ENCODE assay signal across 21 mouse cellular contexts in the genomic region with DNA sequence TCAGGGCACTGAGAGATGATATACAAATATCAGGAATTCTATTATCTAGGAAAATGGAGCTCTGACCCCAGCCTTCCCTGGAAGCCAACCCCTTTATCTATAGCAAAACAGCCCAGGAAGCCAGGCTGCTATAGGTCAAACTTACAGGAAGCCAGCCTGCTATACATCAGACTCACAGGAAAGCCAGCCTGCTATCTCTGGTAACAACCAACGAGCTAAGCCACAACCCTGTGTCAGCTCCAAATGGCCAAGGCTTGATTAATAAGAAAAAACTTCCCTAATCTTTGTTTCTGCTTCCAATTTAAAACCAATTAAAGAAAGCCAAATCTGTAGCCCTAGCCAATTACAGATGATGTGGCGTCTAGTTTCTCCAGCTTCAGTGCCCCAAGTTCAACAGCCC.
DNase-seq lines count a peak whose midpoint lies in the region; ATAC-seq lines count a peak whose summit lies in the region.
"Had no signal": no experiment of that assay in that cellular context is flagged by ENCODE, and none has a peak within 500 bp of the region (broad histone marks: within the 10 kb centered on the region; RNA-seq: fewer than 3 reads in every experiment).

No protein-coding gene starts in this region.

- no peaks in the 10 kb centered on the region for H3K9me3 ChIP-seq in embryonic facial prominence, embryonic 11.5 days (replicated peaks; ENCODE audit: control insufficient read depth, low read length)
- no peaks in the 10 kb centered on the region for H3K9me3 ChIP-seq in embryonic facial prominence, embryonic 10.5 days
- no peaks in the 10 kb centered on the region for H3K9me3 ChIP-seq in midbrain, embryonic 11.5 days (ENCODE audit: control insufficient read depth, low read length)
- 0 out of 2 replicates have a peak, but pooled peaks cover 4% of the 10 kb centered on the region for H3K9me3 ChIP-seq in midbrain, embryonic 13.5 days
- H3K9me3 ChIP-seq in liver, embryonic 12.5 days (replicated peaks) = no peaks in the 10 kb centered on the region
- H3K9me3 ChIP-seq in forebrain, embryonic 14.5 days (replicated peaks; ENCODE audit: control insufficient read depth, low read length) = no peaks in the 10 kb centered on the region
- H3K9me3 ChIP-seq: forebrain, embryonic 10.5 days had no signal

- H3K27me3 ChIP-seq in embryonic facial prominence, embryonic 11.5 days (ENCODE audit: control insufficient read depth, insufficient read depth, low read length) = no peaks in the 10 kb centered on the region
- H3K27me3 ChIP-seq in embryonic facial prominence, embryonic 10.5 days (replicated peaks; ENCODE audit: low read depth, poor library complexity, severe bottlenecking) = no peaks in the 10 kb centered on the region
- no peaks in the 10 kb centered on the region for H3K27me3 ChIP-seq in midbrain, embryonic 11.5 days (ENCODE audit: control insufficient read depth, insufficient read depth, low read length)
- H3K27me3 ChIP-seq in midbrain, embryonic 13.5 days = no peaks in the 10 kb centered on the region
- no peaks in the 10 kb centered on the region for H3K27me3 ChIP-seq in liver, embryonic 12.5 days (replicated peaks)
- no peaks in the 10 kb centered on the region for H3K27me3 ChIP-seq in forebrain, embryonic 14.5 days (replicated peaks; ENCODE audit: control insufficient read depth, insufficient read depth, low read length)
- H3K27me3 ChIP-seq: Patski had no signal

- H3K9ac ChIP-seq in embryonic facial prominence, embryonic 11.5 days (replicated peaks; ENCODE audit: low read length) = no peak overlapping the region
- H3K9ac ChIP-seq in midbrain, embryonic 11.5 days (ENCODE audit: low read length) = no peak overlapping the region
- H3K9ac ChIP-seq in midbrain, embryonic 13.5 days (replicated peaks) = no peak overlapping the region
- H3K9ac ChIP-seq in liver, embryonic 12.5 days = no peak overlapping the region
- H3K9ac ChIP-seq in forebrain, embryonic 14.5 days (ENCODE audit: low read length) = no peak overlapping the region

- H3K4me1 ChIP-seq in embryonic facial prominence, embryonic 11.5 days (ENCODE audit: control insufficient read depth, insufficient read depth, low read length) = no peaks in the 10 kb centered on the region
- peaks cover 17% of the 10 kb centered on the region for H3K4me1 ChIP-seq in embryonic facial prominence, embryonic 10.5 days
- H3K4me1 ChIP-seq in midbrain, embryonic 11.5 days (ENCODE audit: control insufficient read depth, insufficient read depth, low read length) = no peaks in the 10 kb centered on the region
- H3K4me1 ChIP-seq in midbrain, embryonic 13.5 days (replicated peaks) = no peaks in the 10 kb centered on the region
- H3K4me1 ChIP-seq in liver, embryonic 12.5 days = peaks cover 47% of the 10 kb centered on the region
- no peaks in the 10 kb centered on the region for H3K4me1 ChIP-seq in forebrain, embryonic 14.5 days (ENCODE audit: control insufficient read depth, insufficient read depth, low read length)
- H3K4me1 ChIP-seq: forebrain, embryonic 10.5 days had no signal

- H3K4me2 ChIP-seq in embryonic facial prominence, embryonic 11.5 days (ENCODE audit: low read depth, low read length) = no peak overlapping the region
- no peak overlapping the region for H3K4me2 ChIP-seq in midbrain, embryonic 11.5 days
- no peak overlapping the region for H3K4me2 ChIP-seq in midbrain, embryonic 13.5 days (replicated peaks)
- no peak overlapping the region for H3K4me2 ChIP-seq in liver, embryonic 12.5 days
- no peak overlapping the region for H3K4me2 ChIP-seq in forebrain, embryonic 14.5 days (ENCODE audit: low read length)

- WGBS in embryonic facial prominence, embryonic 11.5 days = 38% methylated on average over 2 of the region's 2 CpGs
- WGBS in embryonic facial prominence, embryonic 10.5 days = 40% methylated on average over 2 of the region's 2 CpGs
- WGBS in midbrain, embryonic 11.5 days = 82% methylated on average over 2 of the region's 2 CpGs
- WGBS in midbrain, embryonic 13.5 days = 75% methylated on average over 2 of the region's 2 CpGs
- 13% methylated on average over 2 of the region's 2 CpGs for WGBS in liver, embryonic 12.5 days (ENCODE audit: insufficient replicate concordance)
- 49% methylated on average over 2 of the region's 2 CpGs for WGBS in forebrain, embryonic 14.5 days

- H3K4me3 ChIP-seq in embryonic facial prominence, embryonic 11.5 days (ENCODE audit: low read depth, low read length) = no peak overlapping the region
- H3K4me3 ChIP-seq in embryonic facial prominence, embryonic 10.5 days = no peak overlapping the region
- no peak overlapping the region for H3K4me3 ChIP-seq in midbrain, embryonic 11.5 days (ENCODE audit: low read depth, low read length)
- H3K4me3 ChIP-seq in midbrain, embryonic 13.5 days (replicated peaks) = no peak overlapping the region
- no peak overlapping the region for H3K4me3 ChIP-seq in liver, embryonic 12.5 days
- no peak overlapping the region for H3K4me3 ChIP-seq in forebrain, embryonic 14.5 days (ENCODE audit: low read depth, low read length)
- H3K4me3 ChIP-seq: forebrain, embryonic 10.5 days; heart, adult 2 months had no signal

- ATAC-seq in embryonic facial prominence, embryonic 11.5 days (replicated peaks; ENCODE audit: insufficient number of reproducible peaks, low FRiP score, low TSS enrichment, low read depth) = no peak
- ATAC-seq in midbrain, embryonic 11.5 days (ENCODE audit: low FRiP score) = no peak
- no peak for ATAC-seq in midbrain, embryonic 13.5 days
- ATAC-seq in liver, embryonic 12.5 days = peak; percentile 77
- no peak for ATAC-seq in monocyte, adult 5-6 weeks (replicated peaks; ENCODE audit: insufficient number of reproducible peaks, low FRiP score, low TSS enrichment, poor library complexity, severe bottlenecking)
- ATAC-seq in forebrain, embryonic 14.5 days = no peak
- ATAC-seq: activated CD4-positive, CD25-positive, alpha-beta regulatory T cell, adult 4 months; hindbrain, postnatal 0 days; midbrain, embryonic 16.5 days; Patski had no signal

- peak; percentile 27 for DNase-seq in embryonic facial prominence, embryonic 11.5 days (ENCODE audit: low spot score)
- no peak for DNase-seq in embryonic facial prominence, embryonic 10.5 days (ENCODE audit: low spot score)
- DNase-seq in midbrain, embryonic 11.5 days (ENCODE audit: low spot score, missing footprints) = peak; percentile 47
- peak; percentile 41 for DNase-seq in mesoderm, embryonic 11.5 days (ENCODE audit: low read depth, low spot score)
- DNase-seq in forebrain, embryonic 14.5 days (ENCODE audit: low spot score) = no peak
- DNase-seq: adrenal gland, postnatal 25 days; cerebellum, postnatal 10 days; gastrocnemius, postnatal 10 days; heart, adult 2 months; heart, postnatal 4 days; kidney, adult 2 months; lung, postnatal 14 days; thymus, adult 18-20 months had no signal

- H3K27ac ChIP-seq in embryonic facial prominence, embryonic 11.5 days (replicated peaks; ENCODE audit: low read depth, low read length) = no peak overlapping the region
- no peak overlapping the region for H3K27ac ChIP-seq in embryonic facial prominence, embryonic 10.5 days (replicated peaks)
- H3K27ac ChIP-seq in midbrain, embryonic 11.5 days (ENCODE audit: low read depth, low read length) = no peak overlapping the region
- H3K27ac ChIP-seq in midbrain, embryonic 13.5 days = no peak overlapping the region
- no peak overlapping the region for H3K27ac ChIP-seq in liver, embryonic 12.5 days
- H3K27ac ChIP-seq in forebrain, embryonic 14.5 days (ENCODE audit: low read depth, low read length) = no peak overlapping the region
- H3K27ac ChIP-seq: forebrain, embryonic 10.5 days; heart, adult 2 months; hindbrain, postnatal 0 days had no signal

- H3K36me3 ChIP-seq in embryonic facial prominence, embryonic 11.5 days (replicated peaks; ENCODE audit: control insufficient read depth, insufficient read depth, low read depth, low read length) = no peaks in the 10 kb centered on the region
- H3K36me3 ChIP-seq in embryonic facial prominence, embryonic 10.5 days (replicated peaks) = no peaks in the 10 kb centered on the region
- H3K36me3 ChIP-seq in midbrain, embryonic 11.5 days (ENCODE audit: control insufficient read depth, insufficient read depth, low read length) = no peaks in the 10 kb centered on the region
- no peaks in the 10 kb centered on the region for H3K36me3 ChIP-seq in midbrain, embryonic 13.5 days
- no peaks in the 10 kb centered on the region for H3K36me3 ChIP-seq in liver, embryonic 12.5 days
- H3K36me3 ChIP-seq in forebrain, embryonic 14.5 days (ENCODE audit: control insufficient read depth, insufficient read depth, low read length) = no peaks in the 10 kb centered on the region
- H3K36me3 ChIP-seq: forebrain, embryonic 10.5 days had no signal

Comparison
In these comparisons a context has a peak if more than half of its experiments do, and no peak if none do; other contexts are left out.
1. DNase-seq: peak in embryonic facial prominence, embryonic 11.5 days (single experiment), midbrain, embryonic 11.5 days (single experiment) and mesoderm, embryonic 11.5 days (single experiment); none in embryonic facial prominence, embryonic 10.5 days (single experiment) and forebrain, embryonic 14.5 days (single experiment).